Mouse (Mus musculus): Measurements from ENCODE around the gene Srbd1. TPM values are rescaled to one million over a fixed set of nuclear protein-coding genes. Genes with fewer than 3 reads are reported as not detected.

Srbd1 gene
- 13.3 and 13.7 TPM in 2 replicates for polyA plus RNA-seq (2015; fragmentation: Nextera tagmentation; extraction: Ambion mirVana)

GRCm38 (mm10) chr17:86145079-86145951 is at the start of gene Srbd1:
TSS of gene Srbd1 (minus strand) at chr17:86145175.
- H3K9ac ChIP-seq (ENCODE audit: low read depth, low read length), result peak within 1 kb of the TSS; percentile 63
- no peaks in the 10 kb centered on the region for H3K36me3 ChIP-seq (ENCODE audit: control insufficient read depth, insufficient read depth, low read length)
- H3K4me2 ChIP-seq (ENCODE audit: low read length), result peak within 1 kb of the TSS; percentile 93
- H3K9me3 ChIP-seq (ENCODE audit: control insufficient read depth, low read length), result no peaks in the 10 kb centered on the region
- 1% methylated on average over 25 of the region's 45 CpGs for WGBS
- no peaks in the 10 kb centered on the region for H3K27me3 ChIP-seq (replicated peaks; ENCODE audit: control insufficient read depth, insufficient read depth, low read length)
- H3K4me1 ChIP-seq (ENCODE audit: control insufficient read depth, insufficient read depth, low read depth, low read length), result peaks cover 13% of the 10 kb centered on the region
- peak within 1 kb of the TSS; percentile 60 for H3K4me3 ChIP-seq (ENCODE audit: low read length)
- ATAC-seq, result peak; percentile 95
- H3K27ac ChIP-seq (ENCODE audit: low read depth, low read length), result peak within 1 kb of the TSS; percentile 66

- Histone ChIP-seq H3K4me1 (ENCODE audit: control insufficient read depth, insufficient read depth, low read depth, low read length) (no peaks in the 10 kb centered on the region), H3K36me3 (ENCODE audit: control insufficient read depth, insufficient read depth, low read length) (no peaks in the 10 kb centered on the region), H3K27ac (ENCODE audit: low read depth, low read length) (no peak overlapping the region), H3K4me2 (ENCODE audit: low read length) (no peak overlapping the region), H3K27me3 (replicated peaks; ENCODE audit: control insufficient read depth, insufficient read depth, low read length) (no peaks in the 10 kb centered on the region), H3K4me3 (ENCODE audit: low read length) (no peak overlapping the region), H3K9ac (ENCODE audit: low read depth, low read length) (no peak overlapping the region), H3K9me3 (ENCODE audit: control insufficient read depth, low read length) (no peaks in the 10 kb centered on the region)
- ATAC-seq, result no peak
- 93% methylated on average over 6 of the region's 6 CpGs for WGBS
Measured at GRCm38 (mm10) chr17:86193979-86194378, 49.0 kb upstream of the Srbd1 start.

- H3K4me1 ChIP-seq (ENCODE audit: control insufficient read depth, insufficient read depth, low read depth, low read length), result peaks cover 14% of the 10 kb centered on the region
- H3K4me2 ChIP-seq (ENCODE audit: low read length), result no peak overlapping the region
- H3K4me3 ChIP-seq (ENCODE audit: low read length), result no peak overlapping the region
- no peak for ATAC-seq
- H3K9me3 ChIP-seq (ENCODE audit: control insufficient read depth, low read length), result no peaks in the 10 kb centered on the region
- no peaks in the 10 kb centered on the region for H3K36me3 ChIP-seq (ENCODE audit: control insufficient read depth, insufficient read depth, low read length)
- H3K27me3 ChIP-seq (replicated peaks; ENCODE audit: control insufficient read depth, insufficient read depth, low read length), result no peaks in the 10 kb centered on the region
- H3K27ac ChIP-seq (ENCODE audit: low read depth, low read length), result no peak overlapping the region
- no peak overlapping the region for H3K9ac ChIP-seq (ENCODE audit: low read depth, low read length)
- 86% methylated on average over 1 of the region's 1 CpGs for WGBS
Measured at GRCm38 (mm10) chr17:86187777-86188176, 42.8 kb upstream of the Srbd1 start.

GRCm38 (mm10) chr17:86185584-86185983 is 40.6 kb upstream of the Srbd1 start:
- Histone ChIP-seq H3K36me3 (ENCODE audit: control insufficient read depth, insufficient read depth, low read length) (no peaks in the 10 kb centered on the region), H3K27ac (ENCODE audit: low read depth, low read length) (no peak overlapping the region), H3K4me1 (ENCODE audit: control insufficient read depth, insufficient read depth, low read depth, low read length) (peaks cover 14% of the 10 kb centered on the region), H3K9me3 (ENCODE audit: control insufficient read depth, low read length) (no peaks in the 10 kb centered on the region), H3K27me3 (replicated peaks; ENCODE audit: control insufficient read depth, insufficient read depth, low read length) (no peaks in the 10 kb centered on the region), H3K4me3 (ENCODE audit: low read length) (no peak overlapping the region), H3K4me2 (ENCODE audit: low read length) (no peak overlapping the region), H3K9ac (ENCODE audit: low read depth, low read length) (no peak overlapping the region)
- peak; percentile 45; the same call in 1 of the 2 replicates for ATAC-seq
- 40% methylated on average over 7 of the region's 7 CpGs for WGBS

- Histone ChIP-seq H3K27me3 (replicated peaks; ENCODE audit: control insufficient read depth, insufficient read depth, low read length) (no peaks in the 10 kb centered on the region), H3K27ac (ENCODE audit: low read depth, low read length) (no peak overlapping the region), H3K4me2 (ENCODE audit: low read length) (no peak overlapping the region), H3K36me3 (ENCODE audit: control insufficient read depth, insufficient read depth, low read length) (no peaks in the 10 kb centered on the region), H3K9ac (ENCODE audit: low read depth, low read length) (no peak overlapping the region), H3K4me3 (ENCODE audit: low read length) (no peak overlapping the region), H3K4me1 (ENCODE audit: control insufficient read depth, insufficient read depth, low read depth, low read length) (peaks cover 14% of the 10 kb centered on the region), H3K9me3 (ENCODE audit: control insufficient read depth, low read length) (no peaks in the 10 kb centered on the region)
- 0 out of 2 replicates have a peak, but pooled peaks have one; percentile 54 for ATAC-seq
- 65% methylated on average over 9 of the region's 9 CpGs for WGBS
Measured at GRCm38 (mm10) chr17:86184552-86185209, 39.7 kb upstream of the Srbd1 start.

GRCm38 (mm10) chr17:86183788-86184187 is 38.8 kb upstream of the Srbd1 start:
- Histone ChIP-seq H3K4me2 (ENCODE audit: low read length) (no peak overlapping the region), H3K27me3 (replicated peaks; ENCODE audit: control insufficient read depth, insufficient read depth, low read length) (no peaks in the 10 kb centered on the region), H3K36me3 (ENCODE audit: control insufficient read depth, insufficient read depth, low read length) (no peaks in the 10 kb centered on the region), H3K27ac (ENCODE audit: low read depth, low read length) (no peak overlapping the region), H3K9ac (ENCODE audit: low read depth, low read length) (no peak overlapping the region), H3K9me3 (ENCODE audit: control insufficient read depth, low read length) (no peaks in the 10 kb centered on the region), H3K4me3 (ENCODE audit: low read length) (no peak overlapping the region), H3K4me1 (ENCODE audit: control insufficient read depth, insufficient read depth, low read depth, low read length) (peaks cover 14% of the 10 kb centered on the region)
- WGBS, result 13% methylated on average over 2 of the region's 2 CpGs
- ATAC-seq, result no peak

GRCm38 (mm10) chr17:86176722-86177121 is 31.7 kb upstream of the Srbd1 start:
- H3K27ac ChIP-seq (ENCODE audit: low read depth, low read length), result no peak overlapping the region
- 72% methylated on average over 7 of the region's 7 CpGs for WGBS

GRCm38 (mm10) chr17:86175516-86175915 is 30.5 kb upstream of the Srbd1 start:
- H3K9me3 ChIP-seq (ENCODE audit: control insufficient read depth, low read length), result no peaks in the 10 kb centered on the region
- H3K4me1 ChIP-seq (ENCODE audit: control insufficient read depth, insufficient read depth, low read depth, low read length), result peaks cover 7% of the 10 kb centered on the region
- H3K27ac ChIP-seq (ENCODE audit: low read depth, low read length), result no peak overlapping the region
- no peak overlapping the region for H3K4me3 ChIP-seq (ENCODE audit: low read length)
- no peak for ATAC-seq
- H3K9ac ChIP-seq (ENCODE audit: low read depth, low read length), result no peak overlapping the region
- WGBS, result 66% methylated on average over 9 of the region's 9 CpGs
- no peaks in the 10 kb centered on the region for H3K36me3 ChIP-seq (ENCODE audit: control insufficient read depth, insufficient read depth, low read length)
- H3K4me2 ChIP-seq (ENCODE audit: low read length), result no peak overlapping the region
- H3K27me3 ChIP-seq (replicated peaks; ENCODE audit: control insufficient read depth, insufficient read depth, low read length), result no peaks in the 10 kb centered on the region

More at GRCm38 (mm10) chr17:86176722-86177121, 31.7 kb upstream of the Srbd1 start:
- H3K4me2 ChIP-seq (ENCODE audit: low read length), result no peak overlapping the region
- no peak overlapping the region for H3K9ac ChIP-seq (ENCODE audit: low read depth, low read length)
- no peaks in the 10 kb centered on the region for H3K9me3 ChIP-seq (ENCODE audit: control insufficient read depth, low read length)
- no peak for ATAC-seq
- no peaks in the 10 kb centered on the region for H3K27me3 ChIP-seq (replicated peaks; ENCODE audit: control insufficient read depth, insufficient read depth, low read length)
- H3K4me1 ChIP-seq (ENCODE audit: control insufficient read depth, insufficient read depth, low read depth, low read length), result no peaks in the 10 kb centered on the region; the same call in 1 of the 2 replicates
- H3K4me3 ChIP-seq (ENCODE audit: low read length), result no peak overlapping the region
- H3K36me3 ChIP-seq (ENCODE audit: control insufficient read depth, insufficient read depth, low read length), result no peaks in the 10 kb centered on the region
